Mouse (Mus musculus): ENCODE measurements around the gene Wnt7a. TPM values are rescaled to one million over a fixed set of nuclear protein-coding genes. Genes with fewer than 3 reads are reported as not detected.
A peak's percentile ranks its signal among the peaks of the same experiment; 100 is the strongest.

Wnt7a gene
- total RNA-seq (2021) = under 1 TPM in 1 of 2 experiments, not detected in 1; 0.45 TPM

DNA sequence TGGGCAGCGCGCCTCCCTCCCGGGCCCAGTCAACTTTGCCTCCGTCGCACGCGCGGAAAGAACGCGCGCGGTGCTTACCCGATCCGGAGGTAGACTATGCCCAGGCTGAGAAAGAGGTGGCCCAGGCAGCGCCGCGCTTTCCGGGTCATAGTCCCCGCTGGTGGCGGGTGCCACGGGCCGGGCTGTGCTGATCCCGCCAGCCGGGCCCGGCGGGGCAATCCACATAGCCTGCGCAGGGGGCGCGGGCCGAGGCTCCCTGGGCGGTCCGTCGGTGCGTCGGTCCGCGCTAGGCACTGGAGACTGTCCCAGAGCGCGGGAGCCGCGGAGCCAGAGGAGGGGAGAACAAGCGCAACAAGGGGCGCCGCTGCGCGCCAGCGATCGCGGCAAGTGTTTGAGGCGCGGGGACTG lies at the start of gene Wnt7a:
Wnt7a (minus strand) TSS at position 403 of the 408 bp plus-strand sequence.
- intact Hi-C loops (cut with DNase I) = loop anchor here (1.0 to 5.0 kb wide), 2 partner anchors 125 to 244 kb away; no protein-coding TSS in a partner anchor
- peak in 1 of 2 experiments; percentile 10 for DNase-seq

DNA sequence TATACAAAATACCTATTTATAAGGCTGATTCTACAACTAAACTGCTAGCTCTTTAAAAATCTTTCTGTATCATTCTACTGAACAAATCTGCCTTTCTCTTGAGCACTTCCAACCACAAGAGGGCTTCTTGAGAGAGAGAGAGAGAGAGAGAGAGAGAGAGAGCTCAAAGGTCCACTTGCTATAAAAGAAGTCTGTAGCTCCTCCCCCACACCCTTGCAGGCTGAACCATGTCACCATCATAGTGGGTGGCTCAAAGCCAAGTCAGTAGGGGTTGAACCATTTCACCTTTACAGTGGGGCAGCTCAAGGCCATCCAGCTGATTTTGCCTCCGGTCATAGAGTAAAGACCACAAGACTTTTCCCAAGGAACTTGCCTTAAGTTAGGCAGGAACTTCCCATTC lies 48.3 kb upstream of the Wnt7a start:
- DNase-seq = no peak
- intact Hi-C loops (cut with DNase I) = no loop called here

DNA sequence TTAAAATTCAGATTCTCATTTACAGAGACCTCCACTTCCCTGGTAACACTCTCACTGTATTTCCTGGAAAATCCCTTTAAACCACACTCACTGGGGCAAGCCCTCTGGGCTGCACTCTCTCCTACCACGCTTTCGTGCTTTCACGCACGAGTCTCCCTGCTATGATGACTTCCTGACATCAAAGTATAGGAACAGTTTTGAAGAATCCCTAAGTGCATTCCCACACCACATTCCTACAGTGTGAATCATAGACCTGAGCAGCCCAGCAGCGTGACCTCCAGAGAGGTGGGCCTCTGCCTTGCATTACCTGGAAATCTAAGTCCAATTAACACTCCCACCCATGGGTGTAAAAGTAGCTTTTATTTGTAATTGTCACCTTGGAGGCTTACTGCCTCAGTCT lies 43.4 kb upstream of the Wnt7a start:
- DNase-seq = no peak
- intact Hi-C loops (cut with DNase I) = no loop called here

DNA sequence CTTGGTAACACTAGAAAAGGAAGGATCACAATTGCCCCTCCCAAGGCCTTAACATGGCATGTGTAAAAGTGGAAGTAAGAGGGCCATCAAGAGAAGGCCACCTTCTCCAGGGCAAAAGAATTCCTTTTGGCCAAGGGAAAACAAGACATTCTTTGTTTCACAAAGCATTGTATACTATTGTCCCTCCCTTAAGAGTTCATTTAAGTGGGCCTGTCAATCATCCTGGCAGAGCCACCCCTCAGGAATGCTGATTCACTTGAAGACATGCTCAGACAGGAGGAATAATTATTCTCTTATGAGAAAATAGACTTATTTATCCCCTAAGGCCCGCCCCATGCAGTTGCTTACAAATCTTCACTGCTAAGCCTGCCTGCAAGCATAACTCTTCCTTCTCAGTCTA lies 40.9 kb upstream of the Wnt7a start:
- DNase-seq = no peak
- intact Hi-C loops (cut with DNase I) = no loop called here

DNA sequence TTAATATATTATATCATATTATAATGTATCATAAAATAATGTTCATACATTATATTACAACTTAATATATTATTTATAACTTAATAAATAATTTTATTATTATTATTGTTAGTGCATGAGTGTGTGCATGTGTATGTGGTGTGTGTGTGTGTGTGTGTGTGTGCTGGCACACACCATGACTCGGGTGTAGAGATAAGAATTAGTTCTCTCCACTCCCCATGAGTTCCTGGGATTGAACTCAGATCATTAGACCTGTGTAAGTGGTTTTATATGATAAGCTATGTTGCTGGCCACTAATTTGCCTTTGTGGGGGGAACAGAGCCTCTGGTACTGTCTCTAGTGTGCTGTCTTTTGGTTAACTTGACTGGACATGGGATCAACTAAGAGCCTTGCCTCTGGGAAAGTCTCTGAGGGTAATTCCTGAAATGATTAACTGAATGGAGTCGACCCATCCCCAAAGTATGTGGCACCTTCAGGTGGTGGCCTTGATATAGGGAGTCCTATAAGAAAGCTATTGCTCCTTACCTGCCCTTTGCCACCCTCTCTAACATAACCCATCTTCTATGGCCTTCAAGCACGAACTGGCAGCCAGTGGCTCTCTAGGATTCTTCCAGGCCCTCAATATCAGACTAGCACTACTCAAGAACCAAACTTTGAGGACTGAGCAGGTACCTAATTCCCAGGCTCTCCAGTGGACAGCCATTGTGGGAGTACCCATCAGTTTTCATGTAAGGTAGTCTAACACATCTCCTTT lies 38.5 kb upstream of the Wnt7a start:
- no peak for DNase-seq
- intact Hi-C loops (cut with DNase I) = no loop called here

DNA sequence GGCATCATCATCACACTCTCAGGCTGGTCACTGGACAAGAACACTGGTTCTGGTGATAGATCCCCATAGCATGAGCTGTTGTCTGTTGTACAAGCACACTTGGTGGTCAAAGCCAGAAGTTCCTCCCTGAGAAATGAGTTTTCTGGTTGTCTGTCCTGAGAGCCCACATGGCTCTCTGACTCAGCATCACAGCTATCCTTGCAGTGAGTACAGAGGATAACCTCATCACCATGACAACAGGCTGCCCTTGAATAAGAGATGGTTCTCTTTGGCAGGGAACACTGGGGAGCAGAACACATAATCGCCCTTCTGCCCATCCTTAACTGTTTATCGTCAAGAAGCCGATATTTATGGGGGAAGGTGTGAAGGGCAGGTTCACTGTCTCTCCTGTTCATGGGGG lies 34.2 kb upstream of the Wnt7a start:
- DNase-seq = no peak
- intact Hi-C loops (cut with DNase I) = no loop called here

DNA sequence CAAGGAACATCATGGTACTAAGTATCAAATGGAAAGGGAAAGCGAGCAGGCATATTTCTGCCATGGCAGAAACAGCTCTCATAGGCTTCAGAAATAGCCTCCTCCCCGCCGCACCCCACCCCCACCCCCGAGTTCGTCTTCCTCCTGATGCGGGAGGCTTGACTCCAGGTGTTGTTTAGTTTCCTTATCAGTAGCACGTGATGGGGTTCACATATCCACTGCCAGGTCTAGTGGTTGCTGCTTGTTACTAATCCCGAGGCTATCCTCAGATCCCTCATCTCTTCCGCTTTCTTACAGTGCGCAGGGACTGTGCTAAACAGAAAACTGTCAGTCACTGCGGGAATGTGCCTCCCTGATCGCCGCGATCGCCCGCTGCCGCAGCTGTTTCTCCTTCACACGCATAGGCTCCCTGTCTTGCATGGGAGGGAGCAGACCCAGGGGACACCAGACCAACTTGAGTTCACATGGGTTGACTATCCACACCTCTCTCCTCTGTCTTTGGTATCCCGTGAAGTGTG lies 30.0 kb upstream of the Wnt7a start:
- intact Hi-C loops (cut with DNase I) = no loop called here
- DNase-seq = peak in 1 of 2 experiments; percentile 7

DNA sequence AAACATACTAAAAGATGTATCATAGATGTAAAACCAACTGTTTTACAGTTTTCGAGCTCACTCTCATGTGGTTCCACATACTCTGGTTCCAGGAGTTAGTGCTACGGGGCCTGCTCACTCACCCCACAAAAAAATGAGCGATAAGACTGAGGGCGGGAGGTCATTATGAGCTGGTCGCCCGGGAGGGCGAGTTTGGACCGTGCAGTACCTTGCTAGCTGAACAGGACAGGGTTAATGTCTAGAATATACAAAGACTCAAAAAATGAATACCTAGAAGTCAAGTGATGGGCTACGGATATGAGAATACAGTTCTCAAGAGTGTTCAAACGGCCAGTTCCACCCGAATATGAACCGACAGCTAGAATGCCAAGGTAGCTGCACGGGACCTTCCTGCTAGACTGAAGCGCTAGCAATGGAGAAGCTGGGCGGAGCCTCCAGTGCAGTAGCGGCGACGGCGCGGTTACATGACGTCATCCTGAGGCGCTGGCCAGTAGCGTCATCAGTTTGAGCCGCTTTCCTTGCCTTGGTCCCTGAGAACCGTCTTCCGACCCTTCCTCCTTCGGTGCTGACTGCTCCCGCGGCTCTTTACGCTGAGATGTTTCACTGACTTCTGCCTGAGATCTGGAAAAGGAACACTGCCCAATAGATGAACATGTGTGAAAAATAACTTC lies 29.4 kb upstream of the Wnt7a start:
- intact Hi-C loops (cut with DNase I) = no loop called here
- DNase-seq = peak; percentile 97 to 98

DNA sequence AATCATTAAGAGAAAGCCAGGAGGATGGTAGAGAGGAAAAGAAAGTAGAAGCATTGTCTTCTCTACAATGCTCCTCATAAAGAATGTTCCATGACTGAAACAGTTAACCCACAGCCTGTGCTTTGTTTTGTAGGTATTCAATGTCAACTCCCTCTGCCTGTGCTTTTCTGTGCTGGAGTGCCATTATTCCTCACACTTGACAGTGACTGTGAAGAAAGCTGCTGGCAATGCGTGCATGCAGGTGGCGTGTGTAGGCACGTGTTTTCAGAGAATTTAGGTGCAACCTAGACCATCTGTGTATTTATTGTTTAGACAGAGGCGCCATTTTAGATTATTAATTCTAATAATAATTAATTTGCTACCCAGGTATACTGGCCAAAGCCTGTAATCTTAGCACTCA lies 13.0 kb upstream of the Wnt7a start:
- intact Hi-C loops (cut with DNase I) = no loop called here
- no peak for DNase-seq

DNA sequence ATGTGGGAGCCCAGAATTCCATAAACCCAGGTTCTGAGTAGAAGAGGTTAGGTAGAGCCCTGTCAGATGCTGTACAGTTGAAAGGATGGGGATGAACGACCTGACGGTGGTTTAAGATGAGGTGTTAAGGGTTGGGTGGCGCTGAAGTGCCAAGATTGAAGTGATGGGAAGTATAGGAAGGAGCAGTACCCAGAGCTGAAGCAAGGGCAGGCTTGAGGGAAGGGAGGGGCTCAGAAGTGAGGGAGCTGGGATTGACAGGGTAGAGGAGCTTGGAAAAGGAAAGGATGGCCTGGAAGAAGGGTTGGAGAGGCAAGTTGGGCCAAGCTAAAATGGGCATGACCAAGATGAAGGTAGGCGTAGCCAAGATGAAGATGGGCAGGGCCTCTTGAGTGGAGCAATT lies 10.5 kb upstream of the Wnt7a start:
- no peak for DNase-seq
- intact Hi-C loops (cut with DNase I) = no loop called here

DNA sequence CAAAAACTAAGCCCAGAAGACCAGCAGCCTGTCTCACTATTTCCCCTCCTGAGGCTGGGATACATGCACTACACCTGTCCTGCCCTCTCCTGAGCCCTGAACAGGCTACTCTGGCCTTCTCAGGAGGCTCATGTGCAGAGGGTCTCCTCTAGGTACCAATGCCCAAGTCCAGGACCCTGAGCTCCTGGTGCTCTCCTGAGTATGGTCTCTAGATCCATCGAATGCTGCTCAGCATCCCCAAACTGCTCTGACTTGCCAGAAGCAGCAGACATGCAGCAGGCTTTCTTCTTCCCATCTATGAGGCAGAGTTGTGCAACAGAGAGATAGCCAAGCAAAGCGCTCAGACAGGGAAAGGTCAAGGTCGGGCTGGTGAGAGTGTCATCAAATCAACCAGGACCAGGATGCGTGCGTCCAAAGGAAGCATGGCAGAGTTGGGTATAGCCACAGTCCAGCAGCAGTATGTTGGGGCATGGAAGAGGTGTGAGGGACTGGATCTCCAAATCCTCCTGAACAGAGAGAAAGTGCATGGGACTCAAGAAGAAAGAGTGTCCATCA lies 6.2 kb upstream of the Wnt7a start:
- intact Hi-C loops (cut with DNase I) = no loop called here
- no peak for DNase-seq

DNA sequence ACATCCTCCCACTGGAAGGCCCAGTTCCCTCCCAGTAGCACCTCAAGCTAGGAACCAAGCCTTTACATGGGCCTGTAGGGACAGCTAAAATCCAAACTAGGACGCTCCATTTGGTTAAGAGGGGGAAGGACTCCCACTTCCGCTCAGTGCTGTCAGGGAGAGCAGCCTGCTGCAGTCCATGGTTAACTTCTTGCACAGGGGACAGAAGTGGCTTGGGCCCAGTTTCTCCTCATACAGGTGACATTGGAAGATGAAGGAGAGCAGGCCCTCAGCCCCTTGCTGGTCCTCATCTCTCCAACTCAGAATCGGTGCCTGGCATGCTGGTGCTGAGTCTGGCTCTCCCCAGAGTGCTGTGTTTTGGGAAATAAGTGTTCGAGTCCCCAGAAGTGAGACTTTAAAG lies 5.0 kb upstream of the Wnt7a start:
- intact Hi-C loops (cut with DNase I) = no loop called here
- no peak for DNase-seq

DNA sequence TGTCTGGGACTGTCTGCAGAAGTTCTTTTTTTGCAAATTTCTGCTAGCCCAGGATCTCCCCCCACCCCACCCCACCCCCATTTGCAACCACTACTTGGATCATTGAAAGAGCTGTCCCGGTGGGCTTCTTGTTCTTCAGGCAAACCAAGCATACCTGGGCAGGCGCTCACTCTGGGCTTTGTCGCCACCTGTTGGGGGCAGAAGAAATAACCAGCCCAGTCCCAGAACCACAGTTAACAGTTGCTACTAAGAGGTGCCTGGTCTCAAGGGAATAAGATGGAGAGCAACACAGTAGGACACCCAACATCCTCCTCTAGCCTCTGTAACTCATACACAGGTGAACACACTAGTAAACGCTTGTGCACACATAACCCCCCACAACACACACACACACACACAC lies 3.7 kb upstream of the Wnt7a start:
- DNase-seq = peak; percentile 31 to 59
- intact Hi-C loops (cut with DNase I) = loop anchor here (5.0 kb wide), 1 partner anchor 248 kb away; no protein-coding TSS in a partner anchor

DNA sequence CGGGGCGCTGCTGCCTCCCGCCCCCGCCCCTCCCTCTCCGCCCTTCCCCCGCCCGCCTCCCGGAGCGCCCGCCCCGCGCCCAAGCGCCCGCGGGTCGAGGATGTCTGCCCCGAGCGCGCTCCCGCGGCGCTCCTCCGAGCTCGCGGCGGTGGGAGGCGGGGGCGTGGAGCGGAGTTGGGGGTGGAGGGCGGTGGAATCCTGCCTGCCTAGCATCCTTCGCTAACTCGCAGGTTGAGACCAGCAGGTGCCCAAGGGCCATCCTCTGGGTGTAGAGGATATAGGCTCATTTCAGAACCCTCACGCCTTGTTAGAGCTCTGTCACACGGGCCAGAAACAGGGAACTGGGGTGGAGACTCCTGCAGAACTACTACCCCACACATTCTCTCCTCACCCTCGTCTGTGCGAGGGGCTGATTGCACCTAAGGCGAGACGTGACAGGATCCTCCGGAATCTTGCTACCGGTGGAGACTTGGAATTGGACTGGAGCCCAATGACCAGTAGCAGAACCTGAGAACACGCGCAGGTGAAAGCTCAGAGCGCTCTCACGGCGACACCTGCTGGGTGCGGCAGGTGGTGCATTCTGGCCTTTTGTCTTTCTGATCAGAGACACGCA lies 312 bp upstream of the Wnt7a start:
- peak; percentile 68 to 77 for DNase-seq
- intact Hi-C loops (cut with DNase I) = loop anchor here (1.0 to 5.0 kb wide), 2 partner anchors 125 to 244 kb away; no protein-coding TSS in a partner anchor

DNA sequence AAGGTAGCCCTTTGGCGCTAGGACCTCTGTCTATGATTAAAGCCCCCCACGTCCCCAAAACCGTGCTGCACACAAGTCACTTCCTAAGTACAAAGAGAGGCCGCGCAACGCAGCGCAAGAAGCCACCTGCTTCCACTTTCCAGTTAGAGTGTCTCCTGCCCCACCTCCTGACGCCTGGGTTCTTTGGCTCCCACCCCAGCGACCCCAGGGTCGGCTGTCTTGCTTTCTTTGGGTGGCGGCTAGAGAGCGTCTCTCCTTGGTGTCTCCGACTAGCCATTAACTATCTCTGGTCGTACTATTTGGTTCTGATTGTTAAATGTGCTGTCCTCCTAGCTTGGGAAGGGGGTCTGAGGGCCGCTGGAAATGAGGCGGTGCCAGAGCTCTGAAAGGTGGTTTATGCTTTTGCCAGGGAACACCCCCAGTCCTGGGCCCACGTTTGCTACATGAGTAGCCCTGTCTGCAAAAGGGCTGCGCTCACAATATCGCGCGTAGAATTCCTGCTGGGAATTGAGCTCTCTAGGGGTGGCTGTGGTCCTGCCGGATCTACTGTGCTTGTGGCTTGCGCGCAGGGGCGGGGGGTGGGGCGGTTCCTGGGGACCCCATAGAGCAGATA lies 889 bp downstream of the Wnt7a start:
- no peak for DNase-seq
- intact Hi-C loops (cut with DNase I) = loop anchor here (5.0 kb wide), 1 partner anchor 243 kb away; no protein-coding TSS in a partner anchor

DNA sequence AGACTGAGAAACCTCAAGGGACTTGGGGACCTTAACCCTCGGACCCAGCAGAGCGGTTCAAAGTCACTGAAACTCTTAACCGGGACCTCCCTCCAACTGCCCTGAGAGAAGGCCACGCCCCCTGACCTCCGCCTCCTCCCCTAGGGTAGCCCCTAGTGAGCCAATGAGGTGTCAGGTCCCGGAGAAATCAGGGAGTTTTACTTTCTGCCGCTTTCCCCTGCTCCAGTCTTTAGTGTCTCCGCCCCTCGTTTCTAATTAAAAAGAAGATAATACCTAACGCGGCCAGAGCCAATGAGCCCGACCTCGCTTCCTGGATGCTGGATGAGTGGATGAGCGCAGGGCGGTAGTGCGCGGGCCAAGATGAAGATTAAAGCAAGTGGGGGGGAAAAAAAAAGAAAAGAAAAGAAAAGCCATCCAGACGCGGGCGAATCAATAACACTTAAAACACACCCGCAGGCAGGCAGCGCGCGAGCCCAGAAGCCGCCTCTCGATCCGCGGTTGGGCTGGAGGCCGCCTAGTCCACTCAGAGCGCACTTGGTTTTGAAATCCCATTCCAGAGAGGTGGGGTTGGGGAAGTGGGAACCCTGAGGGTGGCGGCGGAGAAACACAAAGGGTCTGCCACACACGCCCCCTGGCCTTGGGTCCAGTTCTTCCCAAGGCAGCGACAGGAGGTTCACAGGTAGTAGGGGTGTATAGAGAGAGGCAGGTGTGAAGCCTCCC lies 1.6 kb downstream of the Wnt7a start:
- intact Hi-C loops (cut with DNase I) = loop anchor here (5.0 kb wide), 1 partner anchor 242 kb away; no protein-coding TSS in a partner anchor
- no peak for DNase-seq

DNA sequence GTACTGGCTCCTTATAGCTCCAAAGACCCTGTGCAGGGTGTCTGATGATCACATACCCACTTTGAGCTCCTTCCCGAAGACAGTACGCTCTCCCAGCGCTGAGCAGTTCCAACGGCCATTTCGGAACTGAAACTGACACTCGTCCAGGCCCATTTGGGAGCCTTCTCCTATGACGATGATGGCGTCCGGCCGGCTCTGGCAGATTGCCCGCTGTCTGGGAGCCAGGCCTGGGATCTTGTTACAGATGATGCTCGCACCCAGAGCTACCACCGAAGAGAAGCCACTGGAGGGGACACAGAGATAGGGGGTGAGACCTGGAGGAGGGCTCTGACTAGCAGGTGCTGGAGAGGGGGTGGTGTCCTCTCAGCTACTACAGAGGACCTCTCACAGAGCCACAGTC lies 2.5 kb downstream of the Wnt7a start:
- DNase-seq = peak in 1 of 2 experiments; percentile 37

DNA sequence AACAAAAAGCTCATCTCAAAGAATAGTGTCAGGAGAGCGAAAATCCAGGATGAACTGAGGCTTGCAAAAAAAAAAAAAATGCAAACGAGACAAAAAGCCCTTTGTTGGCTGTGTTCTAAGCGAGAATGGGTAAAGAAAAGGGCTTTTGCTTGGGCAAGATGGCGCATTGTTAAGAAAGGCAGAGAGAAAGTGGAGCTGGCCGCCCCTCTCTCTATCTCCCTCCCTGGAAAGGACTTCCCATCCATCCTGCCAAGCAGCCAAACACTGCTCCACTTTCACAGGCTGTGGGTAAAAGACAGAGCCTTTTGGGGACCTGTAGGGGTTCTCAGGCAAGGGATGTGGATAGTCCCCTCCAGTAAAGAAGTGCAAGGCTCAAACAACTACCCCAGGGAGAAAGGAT lies 9.6 kb downstream of the Wnt7a start:
- DNase-seq = no peak
- intact Hi-C loops (cut with DNase I) = no loop called here

More for the DNA sequence above, 2.5 kb downstream of the Wnt7a start:
- intact Hi-C loops (cut with DNase I) = no loop called here

DNA sequence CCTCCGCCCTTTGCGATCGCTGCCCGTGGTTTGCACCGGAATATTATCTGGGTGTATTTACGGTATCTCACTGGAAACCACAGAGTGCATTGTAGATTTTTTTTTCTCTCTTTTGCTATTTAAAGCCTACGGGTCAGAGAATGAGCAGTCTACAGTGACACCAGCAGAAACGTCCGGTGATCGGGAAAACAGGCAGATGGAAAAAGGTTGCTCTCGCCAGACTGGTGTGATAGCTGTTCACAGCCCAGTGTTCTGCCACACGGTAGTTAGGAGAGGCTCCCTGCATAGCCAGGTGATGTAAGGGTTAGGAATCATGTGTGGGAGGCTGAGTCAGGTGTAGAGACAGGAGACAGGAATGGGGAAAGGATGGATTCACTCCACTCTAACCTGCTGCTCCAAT lies 10.6 kb downstream of the Wnt7a start:
- no peak for DNase-seq
- intact Hi-C loops (cut with DNase I) = no loop called here
